Mouse (Mus musculus) hematopoietic stem cell, adult 5-6 weeks (primary cell): ENCODE results near the gene Stim2. TPM values are rescaled to one million over a fixed set of nuclear protein-coding genes. Genes with fewer than 3 reads are reported as not detected.
A peak's percentile ranks its signal among the peaks of the same experiment; 100 is the strongest.

Experiments
- ATAC-seq, 2 experiments: fragments of 125-278 bp in 1 of 2; replicated peaks in 1 of 2; 2 replicates each; pipeline ENCODE4 v1.8.0; 2016 to 2017; ENCODE audit warnings: inconsistent platforms in 2 of 2, mild to moderate bottlenecking in 2 of 2, moderate number of reproducible peaks in 2 of 2, low read depth in 1 of 2, moderate TSS enrichment in 1 of 2; ENCODE audit not compliant: low FRiP score in 2 of 2, poor library complexity in 2 of 2, severe bottlenecking in 2 of 2, insufficient read depth in 1 of 2, low TSS enrichment in 1 of 2
- total RNA-seq: library from RNA; stranded (forward); fragments of 172-1452, 232-1000 nt; gene quantifications from 2 replicates; pipeline ENCODE4 v1.2.3, GENCODE M21; 2017

Stim2 gene
- total RNA-seq, result 24.3 and 24.5 TPM in 2 replicates

DNA sequence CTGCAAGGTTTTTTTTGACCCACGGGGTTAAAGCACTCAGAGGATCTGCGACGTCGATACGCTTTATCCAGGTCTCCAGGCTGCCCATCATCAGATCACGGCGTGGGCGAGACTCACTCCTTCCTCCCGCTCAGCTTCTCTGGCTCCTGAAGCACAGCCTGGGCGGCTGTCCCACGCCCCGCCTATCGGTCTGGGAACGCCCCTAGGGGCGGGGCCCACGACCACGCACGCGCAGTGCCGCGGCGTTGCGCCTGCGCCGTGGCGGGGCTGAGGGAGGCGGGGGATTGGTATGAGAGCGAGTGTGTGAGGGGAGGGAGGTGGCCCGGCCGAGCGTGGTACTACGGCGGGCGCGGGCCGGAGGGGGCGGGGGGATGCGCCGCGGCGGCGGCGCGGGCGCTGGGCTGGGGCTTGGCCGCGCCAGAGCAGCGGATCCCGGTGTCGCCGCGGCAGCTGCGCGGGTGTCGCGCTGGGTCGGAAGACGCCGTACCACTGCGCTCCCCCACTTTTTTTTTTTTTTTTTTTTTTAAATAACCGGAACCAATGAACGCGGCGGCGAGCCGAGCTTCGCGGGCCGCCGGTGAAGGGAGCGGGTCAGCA, at the start of gene Stim2:
TSS of gene Stim2 (plus strand) at position 354 of the 597 bp plus-strand sequence.
- peak; percentile 59 to 69 for ATAC-seq

DNA sequence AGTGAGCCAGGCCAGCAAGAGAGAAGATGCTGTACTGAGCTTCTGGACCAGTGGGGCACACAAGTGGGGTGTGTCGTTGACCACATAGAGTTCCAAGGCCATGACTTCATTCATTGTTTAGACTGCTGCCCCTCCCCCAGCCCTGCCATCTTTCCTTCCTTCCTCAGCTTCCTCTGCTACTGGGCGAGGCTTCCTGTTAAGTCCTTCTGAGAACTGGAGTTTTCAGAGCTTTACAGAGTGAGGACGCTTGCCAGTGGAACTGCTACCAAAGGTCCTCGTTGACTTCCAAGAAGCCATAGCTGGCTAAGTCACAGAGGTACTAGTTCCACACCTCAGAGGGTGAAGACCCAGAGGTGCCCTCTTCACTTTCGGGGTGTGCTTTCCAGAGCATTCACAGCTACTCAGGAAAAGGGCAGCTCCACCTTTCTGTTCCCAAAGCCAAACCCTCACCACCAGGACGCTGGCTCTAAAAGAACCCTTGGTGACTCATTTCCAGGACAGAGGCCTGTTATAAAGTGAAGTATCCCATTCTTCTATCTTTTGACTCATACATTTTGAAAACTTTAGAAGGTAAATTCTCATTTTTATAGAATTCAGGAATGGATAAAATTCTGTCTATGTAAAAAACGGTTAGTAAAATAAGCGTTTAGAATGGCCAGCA, 49.6 kb upstream of the Stim2 start:
- 0 out of 4 replicates have a peak, but pooled peaks have one; percentile 17 to 23 for ATAC-seq

DNA sequence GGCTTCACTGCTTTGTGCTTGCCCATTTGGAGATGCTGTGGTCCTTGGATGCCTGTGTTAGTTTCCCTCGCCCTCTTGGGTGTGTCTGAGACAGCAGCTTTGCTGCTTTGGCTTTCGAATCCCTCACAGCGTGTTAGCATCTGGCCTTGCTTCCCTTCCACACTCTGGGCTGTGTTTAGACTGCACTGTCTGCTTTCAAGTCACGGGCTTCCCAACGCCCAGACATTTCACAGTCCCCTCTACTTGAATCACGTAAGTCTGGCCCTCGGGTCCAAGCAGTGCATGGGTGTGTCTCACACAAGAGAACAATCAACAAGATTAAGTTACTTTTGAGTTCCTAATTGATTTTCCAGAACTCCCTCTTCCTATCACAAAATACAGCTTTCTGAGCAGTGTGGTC, 48.1 kb upstream of the Stim2 start:
- ATAC-seq, result no peak

DNA sequence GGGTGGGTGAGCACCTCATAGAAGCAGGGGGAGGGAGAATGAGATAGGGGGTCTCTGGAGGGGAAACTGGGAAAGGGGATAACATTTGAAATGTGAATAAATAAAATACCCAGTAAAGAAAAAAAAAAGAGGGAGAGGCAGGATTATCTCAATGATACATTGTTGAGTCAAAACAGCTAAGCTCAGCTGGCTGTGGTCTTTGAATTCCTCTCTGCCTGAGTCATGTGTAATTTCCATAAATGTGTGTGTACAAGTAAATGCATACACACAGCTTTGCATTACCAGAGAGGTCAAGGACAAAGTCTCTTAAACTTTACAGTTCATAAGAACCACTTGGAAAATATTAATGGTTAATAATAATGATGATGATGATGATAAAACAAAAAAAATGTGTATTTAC, 45.1 kb upstream of the Stim2 start:
- ATAC-seq, result no peak

DNA sequence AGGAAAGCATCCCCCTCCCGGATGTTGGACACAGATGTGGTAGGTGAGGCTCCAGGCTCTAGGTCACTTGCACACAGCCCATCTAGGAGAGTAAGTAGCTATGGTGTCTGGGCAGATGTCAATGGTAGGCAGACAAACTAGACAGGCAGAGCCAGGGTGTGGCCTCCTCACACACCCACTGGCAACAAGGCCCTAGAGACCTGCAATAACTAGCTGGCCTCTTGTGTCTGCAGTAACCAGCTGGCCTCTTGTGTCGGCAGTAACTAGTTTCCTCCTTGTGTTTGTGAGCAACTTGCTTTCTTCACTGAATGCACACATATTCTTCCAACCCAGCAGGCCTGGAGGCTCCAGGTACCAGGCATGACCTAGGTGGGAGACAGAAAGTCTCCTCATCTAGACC, 44.5 kb upstream of the Stim2 start:
- ATAC-seq, result no peak

DNA sequence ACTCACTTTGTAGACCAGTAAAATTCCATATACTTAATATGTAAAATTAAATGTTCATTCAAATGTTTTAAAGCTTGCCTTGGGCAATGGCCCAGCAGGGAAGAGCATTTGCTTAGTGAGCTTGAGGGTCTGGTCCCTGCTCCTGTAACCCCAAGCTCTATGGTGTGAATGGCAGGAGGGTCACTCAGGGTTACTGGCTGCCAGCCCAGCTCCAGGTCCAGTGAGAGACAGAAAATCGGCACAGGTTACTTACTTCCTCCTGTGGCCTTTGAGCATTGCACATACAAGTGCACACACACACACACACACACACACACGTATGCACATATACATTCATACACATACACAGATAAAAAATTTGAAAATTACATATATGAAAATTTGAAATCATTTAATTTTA, 42.3 kb upstream of the Stim2 start:
- ATAC-seq, result no peak

DNA sequence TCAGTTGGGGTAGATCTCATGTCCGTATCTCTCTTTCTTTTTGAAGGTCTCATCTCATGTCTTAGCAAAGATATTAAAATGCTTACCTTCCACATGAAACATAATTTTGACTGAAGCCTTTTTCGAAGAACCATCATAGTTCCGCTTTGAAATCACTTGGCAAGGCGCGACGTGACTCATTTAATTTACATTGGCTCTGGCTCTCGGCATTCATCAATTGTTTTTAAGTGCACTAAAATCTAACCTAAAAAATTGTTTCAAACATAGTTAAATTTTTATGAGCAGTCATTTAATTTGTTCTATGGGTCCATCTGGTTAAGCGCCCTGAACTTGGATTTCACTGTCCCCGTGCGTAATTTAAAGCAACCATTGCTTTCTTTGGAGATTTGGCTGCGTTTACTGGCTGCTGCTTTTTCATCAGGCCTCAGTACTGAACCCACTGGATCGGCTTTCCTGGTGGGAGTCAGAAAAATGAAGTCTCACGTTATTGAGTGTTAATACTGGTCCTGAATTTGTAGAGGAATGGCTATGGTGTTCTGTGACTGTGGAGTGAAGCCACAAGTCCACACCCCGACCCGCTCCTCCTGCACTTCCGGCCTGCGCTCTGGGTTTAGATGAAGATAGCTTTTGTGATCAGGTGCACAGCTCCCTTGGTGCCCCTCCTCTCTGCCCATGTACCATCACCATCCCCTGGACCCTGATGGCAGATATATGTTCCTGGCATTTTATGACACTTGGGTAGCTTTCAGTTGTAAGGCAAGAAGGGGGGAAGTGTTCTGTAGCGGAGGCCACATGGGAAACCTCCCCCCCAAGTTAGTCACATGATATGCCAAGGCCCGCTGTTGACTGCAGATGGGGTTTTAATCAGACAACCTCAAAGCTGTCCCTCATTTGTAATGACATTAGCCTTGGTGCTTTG, 41.6 kb upstream of the Stim2 start:
- ATAC-seq, result no peak

DNA sequence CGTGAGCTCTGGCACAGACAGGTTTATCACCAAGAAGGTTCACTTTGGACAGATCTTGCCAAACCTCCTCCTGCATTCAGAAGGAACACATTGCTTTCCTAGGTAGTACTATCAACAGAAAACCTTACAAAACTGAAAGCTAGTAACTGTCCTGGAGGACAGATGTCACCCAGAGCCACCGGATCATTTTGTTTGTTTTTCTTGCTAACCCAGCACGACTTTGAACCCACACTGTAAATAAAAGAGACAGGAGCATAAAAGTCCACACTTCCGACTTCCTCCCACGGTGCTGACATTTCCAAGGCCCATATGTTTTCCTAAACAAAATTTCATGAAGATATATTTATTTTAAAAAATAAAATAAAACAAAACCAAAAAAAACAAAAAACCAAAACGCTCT, 41.0 kb upstream of the Stim2 start:
- ATAC-seq, result no peak

DNA sequence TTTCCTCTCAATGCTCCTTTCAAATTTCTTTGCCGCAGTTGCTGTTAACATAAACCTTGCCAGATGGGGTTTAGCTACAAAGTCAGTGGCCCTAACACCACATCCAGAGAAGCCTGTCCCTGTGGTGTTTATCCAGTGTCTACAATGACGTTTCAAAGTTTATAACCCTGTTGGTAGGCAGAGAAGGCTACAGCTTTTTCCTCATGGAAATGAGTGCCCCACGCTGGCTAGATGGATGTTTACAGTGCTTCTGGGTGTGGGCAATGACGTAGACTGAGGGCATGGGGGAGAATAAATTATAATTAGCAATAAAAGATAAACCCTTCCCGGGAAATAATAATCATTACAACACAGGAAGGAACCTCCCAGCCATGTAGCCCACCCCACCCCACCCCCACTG, 37.1 kb upstream of the Stim2 start:
- no peak for ATAC-seq

DNA sequence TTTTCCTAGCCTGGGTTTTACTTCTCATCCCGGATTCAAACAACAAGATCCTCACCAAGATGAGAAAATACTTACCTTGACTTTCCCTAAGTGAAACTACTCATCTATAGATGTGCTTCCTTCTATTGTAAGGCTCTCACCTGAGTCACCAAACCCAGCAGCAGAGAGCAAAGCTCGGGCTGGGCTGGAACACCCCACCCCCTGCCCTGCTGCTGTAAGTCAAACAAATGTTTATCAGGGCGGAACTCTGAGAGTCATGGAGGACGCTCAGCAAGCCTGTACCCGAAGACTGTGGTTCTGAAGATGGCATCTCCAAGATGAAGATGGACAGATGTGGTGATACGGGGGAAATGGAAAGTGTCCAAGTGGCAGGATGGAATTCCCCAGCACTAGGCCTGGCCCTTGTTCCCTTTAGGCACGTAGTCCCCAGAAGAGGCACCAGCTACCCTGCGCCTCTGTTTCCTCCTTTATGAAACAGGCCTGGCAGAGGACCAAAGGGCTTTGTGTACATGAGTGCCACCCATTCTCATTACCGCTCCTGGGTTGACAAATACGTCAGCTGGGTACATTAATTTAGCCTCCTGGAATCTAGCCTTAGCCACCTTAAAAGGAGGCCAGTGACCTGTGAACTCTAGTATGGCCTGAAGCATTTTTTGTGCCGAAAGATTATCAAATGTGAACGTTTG, 36.3 kb upstream of the Stim2 start:
- ATAC-seq, result peak; percentile 59 to 78; a peak in 3 of 4 replicates

DNA sequence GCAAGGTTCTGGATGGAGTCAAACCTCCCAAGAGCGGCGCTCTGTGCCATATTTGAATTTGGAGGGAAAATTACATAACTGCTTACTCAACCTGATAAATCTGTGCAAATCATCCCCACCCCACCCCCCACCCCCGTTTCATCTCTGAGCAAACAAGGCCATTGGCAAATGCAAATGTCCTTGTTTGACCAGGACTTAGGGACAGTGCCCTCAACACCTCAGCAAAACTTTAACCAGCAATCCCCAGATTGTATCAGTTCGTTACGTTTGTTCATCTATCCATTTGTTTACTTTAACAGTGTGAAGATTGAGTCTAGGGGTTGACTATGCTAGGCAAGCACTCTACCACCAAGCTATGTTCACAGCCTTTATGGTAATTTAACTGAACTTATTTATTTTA, 32.6 kb upstream of the Stim2 start:
- ATAC-seq, result no peak

DNA sequence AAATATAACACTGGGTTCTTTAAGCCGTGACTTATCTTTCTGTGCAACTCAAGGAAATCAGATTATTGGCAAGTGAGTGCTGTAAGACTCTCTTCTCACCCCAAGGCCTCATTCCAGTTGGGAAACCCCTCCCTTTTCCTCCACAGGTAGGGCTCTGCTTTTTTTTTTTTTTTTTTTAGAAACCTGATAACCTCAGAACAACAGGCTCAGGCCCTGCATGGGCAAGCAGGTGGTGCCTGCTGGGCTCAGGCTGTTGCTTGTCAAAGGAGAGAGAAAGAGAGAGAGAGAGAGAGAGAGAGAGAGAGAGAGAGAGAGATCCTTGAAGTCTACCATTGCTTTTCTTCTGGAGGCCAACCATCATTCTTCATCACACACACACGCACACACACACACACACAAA, 30.7 kb upstream of the Stim2 start:
- ATAC-seq, result no peak

DNA sequence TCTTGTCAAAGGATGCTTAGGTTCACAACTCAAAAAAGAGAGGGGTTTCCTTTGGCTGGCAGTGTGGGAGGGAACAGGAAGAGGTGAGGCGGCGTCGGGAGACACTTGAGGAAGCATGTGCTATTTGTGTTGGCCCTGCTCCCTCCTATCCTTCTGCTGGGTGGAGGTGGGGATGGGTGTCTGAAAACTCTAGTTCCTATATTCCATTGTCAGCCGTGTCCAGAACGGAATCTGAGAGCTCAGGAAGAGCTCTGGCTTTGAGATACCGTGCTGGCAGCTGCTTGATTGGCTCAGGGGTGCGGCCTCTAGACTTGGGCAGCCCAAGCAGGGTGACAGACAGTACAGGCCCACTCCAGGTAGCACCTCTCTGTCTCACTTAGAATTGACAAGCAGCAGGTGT, 28.1 kb upstream of the Stim2 start:
- peak; percentile 51 to 65; a peak in 3 of 4 replicates for ATAC-seq

DNA sequence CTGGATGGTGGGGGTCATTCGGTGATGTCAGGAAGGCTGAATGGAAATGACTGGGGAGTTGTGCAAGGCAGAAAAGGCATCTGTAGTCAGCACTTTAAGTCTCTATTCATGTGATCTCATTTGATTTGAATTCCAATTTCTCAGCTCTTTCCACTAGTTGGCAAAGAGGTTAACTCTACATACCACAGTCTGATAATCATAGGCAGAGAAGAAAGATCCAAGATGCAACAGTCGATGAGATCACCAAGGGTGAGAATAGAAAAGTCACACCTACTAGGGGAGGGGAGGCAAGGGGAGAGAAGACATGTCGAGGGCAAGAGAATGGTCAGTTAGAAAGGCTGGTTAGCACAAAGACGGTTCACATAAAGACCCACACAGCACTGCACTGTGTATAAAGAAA, 27.1 kb upstream of the Stim2 start:
- no peak for ATAC-seq

DNA sequence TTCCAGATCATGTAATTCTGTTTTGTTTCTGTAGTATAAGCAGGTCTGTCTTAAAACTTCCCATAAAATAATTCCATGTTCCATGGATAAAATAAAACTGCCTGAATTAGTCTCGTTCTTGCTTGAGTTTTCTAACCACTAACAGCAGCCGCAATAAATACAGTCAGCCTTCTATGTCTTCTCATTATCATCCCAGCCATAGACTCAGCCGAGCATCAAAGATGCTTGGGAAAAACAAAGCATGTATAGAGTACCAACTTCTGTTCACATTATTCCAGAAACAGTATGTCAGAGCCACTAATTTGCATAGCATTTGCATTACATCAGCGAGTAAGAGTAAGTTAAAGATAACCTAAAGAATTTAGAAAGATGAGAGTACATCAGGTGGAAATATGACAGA, 25.4 kb upstream of the Stim2 start:
- no peak for ATAC-seq

DNA sequence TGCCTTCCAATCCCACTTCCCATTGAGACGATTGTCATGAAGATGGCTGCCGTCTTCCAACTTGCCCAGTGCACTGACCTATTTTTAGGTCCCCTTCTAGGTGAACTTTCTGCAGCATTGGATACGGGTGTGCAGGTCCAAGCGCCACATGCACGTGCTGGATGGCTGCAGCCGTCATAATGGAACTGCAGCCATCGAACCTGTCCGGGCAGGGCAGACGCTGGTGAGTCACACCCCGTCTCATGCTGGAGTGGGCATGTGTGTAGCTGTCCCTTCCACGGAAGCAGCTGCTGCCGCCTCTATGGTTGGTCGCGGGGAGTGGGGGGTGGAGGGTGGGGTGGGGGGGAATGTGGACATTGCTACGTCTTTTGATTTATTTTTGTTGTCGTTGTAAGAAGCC, 21.8 kb upstream of the Stim2 start:
- no peak for ATAC-seq

DNA sequence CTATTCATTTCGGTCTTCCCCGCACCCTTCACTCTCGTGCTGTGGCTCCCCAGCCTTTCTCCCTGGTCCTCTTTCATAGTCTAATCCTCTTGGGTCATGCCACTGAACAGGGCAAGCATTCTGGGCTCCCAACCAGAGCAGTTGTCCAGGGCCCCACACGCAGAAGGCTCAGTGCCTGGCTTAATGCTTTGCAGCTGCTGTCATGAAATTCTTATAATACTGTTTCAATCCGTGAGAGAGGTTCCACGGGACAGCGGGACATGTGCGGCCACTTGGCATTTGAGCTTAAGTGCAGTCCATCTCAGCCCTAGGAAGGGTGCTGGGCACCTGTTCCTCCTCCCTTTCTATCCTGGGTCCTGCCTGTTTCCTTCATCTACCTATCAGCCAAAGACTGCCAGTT, 21.2 kb upstream of the Stim2 start:
- ATAC-seq, result no peak

DNA sequence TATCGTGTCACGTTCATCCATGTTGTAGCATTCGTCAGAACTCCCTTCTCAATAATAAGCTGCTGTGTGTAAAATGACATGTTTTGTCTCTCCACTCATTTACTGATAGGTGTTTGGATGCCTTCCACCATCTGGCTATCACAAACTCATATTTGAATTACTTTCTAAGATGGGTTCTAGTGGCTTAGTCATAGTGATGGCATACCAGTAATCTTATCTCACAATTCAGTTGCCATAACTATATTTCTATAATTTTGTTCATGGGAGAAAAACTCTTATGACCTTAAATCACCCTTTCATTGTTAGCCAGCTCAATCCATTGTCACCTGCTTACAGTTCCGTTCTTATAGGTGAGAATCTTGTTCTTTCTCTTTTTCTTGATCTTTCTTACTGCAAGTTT, 14.9 kb upstream of the Stim2 start:
- ATAC-seq, result no peak
